Mouse (Mus musculus) intestine, embryonic 14.5 days (tissue): Measurements from ENCODE around the gene Pde1c. TPM values are rescaled to one million over a fixed set of nuclear protein-coding genes. Genes with fewer than 3 reads are reported as not detected.

Source experiments
- ATAC-seq: fragments of 200-750 bp; cut with Nextera tagmentation; replicated peaks from 2 replicates; pipeline ENCODE4 v1.8.0; 2017; ENCODE audit warnings: low read depth, moderate number of reproducible peaks, moderate TSS enrichment, moderate library complexity; ENCODE audit not compliant: low FRiP score, low TSS enrichment
- DNase-seq: peaks from one replicate; pipeline ENCODE4 v3.0.0-alpha.2; 2018; ENCODE audit warnings: low spot score
- H3K27ac ChIP-seq: fragments of 300-500 bp; sonication (generic); 2 replicates; pipeline ENCODE4 v1.5.1; 2014; ENCODE audit warnings: low read depth, mild to moderate bottlenecking, control low read depth
- H3K27me3 ChIP-seq: fragments of 300-500 bp; sonication (generic); replicated peaks from 2 replicates; pipeline ENCODE4 v1.6.1; 2014; ENCODE audit warnings: low read length, control low read depth; ENCODE audit not compliant: control insufficient read depth, insufficient read depth
- H3K36me3 ChIP-seq: fragments of 300-500 bp; sonication (generic); 2 replicates; pipeline ENCODE4 v1.6.1; 2014; ENCODE audit warnings: low read length, control low read depth; ENCODE audit not compliant: control insufficient read depth, insufficient read depth
- H3K4me1 ChIP-seq: fragments of 300-500 bp; sonication (generic); replicated peaks from 2 replicates; pipeline ENCODE4 v1.6.1; 2014; ENCODE audit warnings: low read length, control low read depth, mixed read lengths; ENCODE audit not compliant: control insufficient read depth, insufficient read depth
- H3K4me2 ChIP-seq: fragments of 300-500 bp; sonication (generic); 2 replicates; pipeline ENCODE4 v1.6.1; 2014; ENCODE audit warnings: low read length
- H3K4me3 ChIP-seq: fragments of 300-500 bp; sonication (generic); 2 replicates; pipeline ENCODE4 v1.5.1; 2014; ENCODE audit warnings: low read depth, low read length, control low read depth, mixed read lengths
- H3K9ac ChIP-seq: fragments of 300-500 bp; sonication (generic); 2 replicates; pipeline ENCODE4 v1.6.1; 2014; ENCODE audit warnings: mild to moderate bottlenecking, low read length
- H3K9me3 ChIP-seq: fragments of 300-500 bp; sonication (generic); 2 replicates; pipeline ENCODE4 v1.6.1; 2016; ENCODE audit warnings: low read length, control low read depth; ENCODE audit not compliant: control insufficient read depth
- WGBS: fragments of 180-500 bp; shearing (Covaris S2); extraction: QIAGEN DNeasy Blood & Tissue Kit; methylation state at CpG from one replicate; pipeline ENCODE4 v1.1.7; 2014; 5-methylcytosine and 5-hydroxymethylcytosine counted together
- polyA plus RNA-seq: library from polyadenylated mRNA; unstranded; fragments of >200 nt; fragmentation: Nextera tagmentation; extraction: Ambion mirVana; gene quantifications from 2 replicates; pipeline ENCODE4 v1.2.1, GENCODE M21; 2014

Pde1c gene
- polyA plus RNA-seq, 1 experiment from 2014 or later = 2.2 TPM

DNA sequence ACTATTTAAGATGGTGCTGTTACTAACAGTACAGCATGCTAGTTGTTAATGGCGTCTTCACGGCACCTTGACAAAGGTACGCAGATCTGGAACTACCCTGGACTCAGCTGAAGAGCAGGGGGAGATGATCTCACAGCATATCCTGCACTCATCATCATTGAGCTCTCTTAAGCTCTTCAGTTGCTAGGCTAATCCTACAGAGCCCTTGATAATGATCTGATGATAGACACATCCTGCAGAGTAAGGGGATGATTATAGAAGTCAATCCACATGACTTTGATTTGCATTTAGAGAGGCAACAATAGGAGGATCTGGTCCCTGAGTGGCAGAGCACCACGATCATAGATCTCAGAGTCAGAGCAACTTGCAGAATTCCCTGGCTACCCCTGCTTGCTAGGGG, 236.8 kb downstream of the Pde1c start:
- DNase-seq (no peak), ATAC-seq (no peak)
- no peaks in the 10 kb centered on the region for H3K36me3 ChIP-seq
- 81% methylated on average over 4 of the region's 4 CpGs for WGBS
- H3K9ac ChIP-seq = no peak overlapping the region
- no peaks in the 10 kb centered on the region for H3K27me3 ChIP-seq
- H3K4me2 ChIP-seq = no peak overlapping the region
- H3K9me3 ChIP-seq = no peaks in the 10 kb centered on the region
- H3K4me3 ChIP-seq = no peak overlapping the region
- no peak overlapping the region for H3K27ac ChIP-seq
- H3K4me1 ChIP-seq = no peaks in the 10 kb centered on the region

DNA sequence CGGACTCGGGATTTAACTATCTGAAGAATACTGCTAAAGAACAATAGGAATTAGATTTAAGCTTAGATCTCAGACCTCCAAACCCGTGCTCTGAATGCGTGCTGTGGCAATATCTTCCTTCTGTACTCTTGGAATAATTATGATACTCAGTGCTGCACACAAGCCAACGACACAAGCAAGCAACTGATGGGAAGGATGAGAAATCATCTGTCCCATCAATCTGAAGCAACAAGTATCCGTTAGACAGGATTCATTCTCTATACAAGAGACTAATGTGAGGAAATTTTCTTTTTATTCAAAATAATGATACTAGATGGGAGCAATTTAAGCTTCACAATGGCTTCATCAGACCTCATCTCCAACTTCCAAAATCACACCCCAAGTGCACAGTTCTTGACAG, 237.5 kb downstream of the Pde1c start:
- no peaks in the 10 kb centered on the region for H3K36me3 ChIP-seq
- H3K27ac ChIP-seq = no peak overlapping the region
- 87% methylated on average over 6 of the region's 6 CpGs for WGBS
- ATAC-seq = no peak
- no peaks in the 10 kb centered on the region for H3K27me3 ChIP-seq
- H3K4me2 ChIP-seq = no peak overlapping the region
- no peak overlapping the region for H3K4me3 ChIP-seq
- no peak overlapping the region for H3K9ac ChIP-seq
- no peaks in the 10 kb centered on the region for H3K4me1 ChIP-seq
- H3K9me3 ChIP-seq = no peaks in the 10 kb centered on the region
- no peak for DNase-seq

DNA sequence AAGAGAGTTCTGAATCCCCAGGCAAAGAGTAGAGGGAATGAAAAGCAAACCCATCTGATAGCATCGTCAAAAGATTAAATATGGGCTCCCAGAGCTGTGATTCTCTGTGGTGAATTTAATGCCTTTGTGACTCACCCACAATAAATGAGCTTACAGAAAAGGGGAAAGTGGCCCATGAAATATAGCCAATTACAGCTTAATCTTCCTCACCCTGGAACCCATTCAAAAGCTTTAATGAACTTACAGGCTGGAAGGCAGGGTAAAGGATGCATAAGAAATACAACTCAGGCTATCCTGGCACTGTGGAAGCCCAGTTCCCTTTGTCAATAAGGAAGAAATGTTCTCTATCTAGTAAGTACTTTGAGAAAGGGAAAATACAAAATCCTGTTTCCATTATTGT, 240.8 kb downstream of the Pde1c start:
- H3K27ac ChIP-seq = no peak overlapping the region
- no peak overlapping the region for H3K4me3 ChIP-seq
- ATAC-seq = no peak
- no peak overlapping the region for H3K4me2 ChIP-seq
- no peak overlapping the region for H3K9ac ChIP-seq
- H3K4me1 ChIP-seq = no peaks in the 10 kb centered on the region
- H3K9me3 ChIP-seq = no peaks in the 10 kb centered on the region
- no peaks in the 10 kb centered on the region for H3K27me3 ChIP-seq
- no peak for DNase-seq
- WGBS = 76% methylated on average over 1 of the region's 1 CpGs
- no peaks in the 10 kb centered on the region for H3K36me3 ChIP-seq

DNA sequence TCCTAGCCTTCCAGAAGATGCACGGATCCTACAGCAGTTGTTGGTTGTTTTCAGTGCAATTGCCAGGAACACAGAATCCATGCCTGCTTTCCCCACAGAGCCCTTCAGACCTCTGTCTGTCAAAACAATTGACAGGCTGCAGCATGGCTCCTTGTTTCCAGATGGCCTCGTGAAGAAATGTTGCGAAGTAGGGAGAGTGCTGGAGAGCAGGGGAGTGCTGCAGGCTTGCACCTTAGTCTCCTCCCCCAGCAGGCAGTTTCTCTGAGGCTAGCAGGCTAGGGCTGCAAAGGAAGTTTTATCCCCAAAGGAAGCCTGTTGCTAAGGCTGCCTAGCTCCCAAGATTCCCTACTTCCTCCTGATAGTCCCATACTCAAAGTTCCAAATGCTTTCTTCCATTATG, 246.1 kb downstream of the Pde1c start:
- DNase-seq (no peak), ATAC-seq (no peak)
- Histone ChIP-seq H3K9me3 (no peaks in the 10 kb centered on the region), H3K27me3 (no peaks in the 10 kb centered on the region), H3K4me3 (no peak overlapping the region), H3K9ac (no peak overlapping the region), H3K36me3 (no peaks in the 10 kb centered on the region), H3K4me2 (no peak overlapping the region), H3K4me1 (no peaks in the 10 kb centered on the region), H3K27ac (0 out of 2 replicates have a peak overlapping the region, but pooled peaks have one; percentile 34)
- WGBS = 11% methylated on average over 3 of the region's 3 CpGs

DNA sequence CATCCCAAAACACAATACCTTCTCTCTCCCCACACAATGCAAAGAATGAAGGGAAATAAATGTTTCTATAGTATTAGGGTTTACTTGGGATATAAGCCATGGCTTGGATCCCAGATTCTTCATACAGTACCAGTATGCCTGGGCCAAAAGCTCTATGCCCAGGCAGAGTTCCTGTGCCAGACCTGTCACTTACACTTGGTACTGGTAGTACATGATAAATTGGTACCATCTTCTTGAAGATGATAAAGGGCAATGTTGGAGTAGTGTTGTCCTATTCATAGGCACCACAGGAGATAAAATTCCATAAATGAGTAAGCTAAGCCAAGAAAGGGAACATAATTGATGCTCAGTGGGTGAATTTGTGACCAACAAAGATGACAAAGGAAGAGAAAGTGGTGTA, 258.6 kb downstream of the Pde1c start:
- no peak overlapping the region for H3K9ac ChIP-seq
- no peaks in the 10 kb centered on the region for H3K9me3 ChIP-seq
- no peak overlapping the region for H3K4me2 ChIP-seq
- no peak overlapping the region for H3K27ac ChIP-seq
- ATAC-seq = no peak
- no peaks in the 10 kb centered on the region for H3K4me1 ChIP-seq
- H3K36me3 ChIP-seq = no peaks in the 10 kb centered on the region
- no peak overlapping the region for H3K4me3 ChIP-seq
- no peak for DNase-seq
- H3K27me3 ChIP-seq = no peaks in the 10 kb centered on the region

DNA sequence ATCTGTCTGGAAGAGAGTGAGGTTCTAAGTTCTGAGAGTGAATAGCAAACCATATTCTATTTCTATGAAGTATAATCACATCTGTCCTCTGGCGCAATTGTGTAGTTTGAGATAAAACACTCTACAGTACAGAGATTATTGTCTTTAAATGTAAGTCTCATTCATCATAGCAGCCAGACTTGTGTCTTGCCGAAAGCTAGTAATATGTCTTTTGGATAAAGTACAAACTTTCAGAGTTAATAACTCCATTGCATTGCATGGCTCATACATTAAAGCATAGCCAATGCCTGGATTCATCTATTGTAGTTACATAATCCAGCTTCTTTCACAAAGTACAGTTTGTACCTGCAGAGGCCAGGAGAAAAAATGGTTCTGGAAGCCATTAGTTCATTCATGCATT, 262.8 kb downstream of the Pde1c start:
- no peak overlapping the region for H3K27ac ChIP-seq
- H3K27me3 ChIP-seq = no peaks in the 10 kb centered on the region
- ATAC-seq = no peak; the same call in 1 of the 2 replicates
- H3K36me3 ChIP-seq = no peaks in the 10 kb centered on the region
- no peak overlapping the region for H3K4me3 ChIP-seq
- H3K4me1 ChIP-seq = no peaks in the 10 kb centered on the region
- H3K9me3 ChIP-seq = no peaks in the 10 kb centered on the region
- no peak overlapping the region for H3K9ac ChIP-seq
- H3K4me2 ChIP-seq = no peak overlapping the region
- WGBS = 59% methylated on average over 2 of the region's 2 CpGs
- DNase-seq = no peak

DNA sequence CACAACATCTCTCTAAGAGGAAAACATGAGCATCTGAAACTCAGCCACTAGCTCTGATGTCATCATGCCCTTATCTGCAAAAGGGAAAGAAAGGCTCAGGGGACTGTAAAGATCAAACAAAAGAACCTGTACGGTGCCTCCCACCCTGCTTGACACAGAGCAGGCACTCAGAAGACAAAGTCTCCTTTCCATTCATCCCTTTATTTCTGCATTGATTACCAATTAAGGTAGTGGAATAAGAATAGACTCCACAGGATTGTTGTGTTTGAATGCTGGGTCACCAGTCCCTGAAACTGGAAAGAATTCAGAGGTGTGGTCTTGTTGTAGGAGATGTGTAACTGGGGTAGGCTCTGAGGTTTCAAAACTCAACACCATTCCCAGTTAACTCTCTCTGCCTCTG, 276.7 kb downstream of the Pde1c start:
- Histone ChIP-seq H3K4me3 (no peak overlapping the region), H3K27ac (no peak overlapping the region), H3K9me3 (no peaks in the 10 kb centered on the region), H3K36me3 (no peaks in the 10 kb centered on the region), H3K4me1 (no peaks in the 10 kb centered on the region), H3K4me2 (no peak overlapping the region), H3K9ac (no peak overlapping the region), H3K27me3 (no peaks in the 10 kb centered on the region)
- DNase-seq (no peak), ATAC-seq (no peak)
- 64% methylated on average over 1 of the region's 1 CpGs for WGBS

DNA sequence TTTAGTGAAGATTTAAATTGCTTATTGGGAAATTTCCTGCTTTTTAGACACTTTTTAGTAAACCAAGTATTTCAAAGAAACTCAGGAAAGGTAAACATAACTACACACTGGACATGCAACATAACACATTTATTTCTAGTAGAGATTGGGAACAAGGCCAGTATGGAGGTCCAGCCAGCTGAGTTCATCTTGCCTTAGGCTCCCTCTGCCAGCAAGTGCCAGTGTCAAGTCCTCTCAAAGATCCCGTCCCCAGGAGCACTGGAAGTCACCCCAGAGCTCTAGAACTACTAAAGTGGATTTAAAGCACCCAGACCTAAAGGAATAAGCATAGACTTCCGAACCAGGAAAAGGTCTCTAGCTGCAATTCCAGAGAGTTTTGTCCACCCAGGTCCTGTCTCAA, 279.6 kb downstream of the Pde1c start:
- Histone ChIP-seq H3K9ac (no peak overlapping the region), H3K27ac (no peak overlapping the region), H3K4me3 (no peak overlapping the region), H3K36me3 (no peaks in the 10 kb centered on the region), H3K4me1 (no peaks in the 10 kb centered on the region), H3K4me2 (no peak overlapping the region), H3K9me3 (no peaks in the 10 kb centered on the region), H3K27me3 (no peaks in the 10 kb centered on the region)
- DNase-seq = no peak
- 74% methylated on average over 2 of the region's 2 CpGs for WGBS
- no peak for ATAC-seq

DNA sequence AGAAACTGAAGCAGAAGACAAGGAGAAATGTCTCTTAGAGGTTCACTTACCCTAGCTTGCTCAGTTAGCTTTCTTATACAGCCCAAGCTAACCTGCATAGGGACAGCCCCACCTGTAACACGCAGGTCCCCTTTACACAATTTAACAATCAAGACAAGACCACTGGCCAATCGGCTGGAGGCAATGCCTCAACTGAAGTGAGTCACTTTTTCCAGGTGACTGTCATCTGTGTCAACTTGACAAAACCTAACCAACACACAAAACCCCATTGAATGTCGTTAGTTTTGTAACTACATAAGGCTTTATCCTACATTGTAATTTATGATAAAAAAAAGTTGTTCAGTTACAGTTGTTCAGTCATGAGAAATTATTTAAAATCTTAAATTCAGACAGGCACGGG, 284.1 kb downstream of the Pde1c start:
- Histone ChIP-seq H3K27ac (no peak overlapping the region), H3K4me1 (no peaks in the 10 kb centered on the region), H3K9ac (no peak overlapping the region), H3K27me3 (no peaks in the 10 kb centered on the region), H3K4me2 (no peak overlapping the region), H3K36me3 (no peaks in the 10 kb centered on the region), H3K9me3 (no peaks in the 10 kb centered on the region), H3K4me3 (no peak overlapping the region)
- DNase-seq (no peak), ATAC-seq (no peak)
- WGBS = 83% methylated on average over 4 of the region's 4 CpGs
